In the genomic region with DNA sequence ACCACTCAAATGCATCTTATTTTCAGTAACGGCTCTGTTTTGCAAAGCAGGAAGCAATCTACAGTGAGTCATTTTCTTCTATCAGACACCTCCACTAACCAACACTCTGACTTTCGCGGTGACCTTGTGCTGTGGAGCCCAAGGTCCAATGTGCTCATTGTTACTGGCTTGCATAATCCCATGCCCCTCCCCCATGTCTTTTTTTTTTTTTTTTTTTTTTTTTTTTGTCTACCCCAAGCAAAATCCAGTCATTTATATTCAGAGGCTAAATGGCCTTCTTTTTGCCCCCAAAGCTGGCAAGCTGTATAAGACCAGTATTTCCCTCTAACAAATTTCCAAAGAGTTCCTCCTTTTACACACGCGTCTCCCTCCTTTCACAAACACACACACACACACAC, we compare ENCODE assay signal across 9 mouse cellular contexts.
DNase-seq lines count a peak whose midpoint lies in the region; ATAC-seq and TF ChIP-seq lines count a peak whose summit lies in the region.
"Had no signal": no experiment of that assay in that cellular context is flagged by ENCODE, and none has a peak within 500 bp of the region (broad histone marks: within the 10 kb centered on the region; RNA-seq: fewer than 3 reads in every experiment).

No protein-coding gene starts in this region.

- TF ChIP-seq POLR2A in kidney, adult 2 months (IDR thresholded peaks at IDR 0.05; ENCODE audit: low read depth, low read length), result no peak

- no peaks in the 10 kb centered on the region for H3K36me3 ChIP-seq in kidney, adult 2 months (ENCODE audit: control insufficient read depth, insufficient read depth, low read length)
- no peaks in the 10 kb centered on the region for H3K36me3 ChIP-seq in intestine, embryonic 14.5 days (ENCODE audit: control insufficient read depth, insufficient read depth, low read length)
- no peaks in the 10 kb centered on the region for H3K36me3 ChIP-seq in neural tube, embryonic 12.5 days
- H3K36me3 ChIP-seq: lung, embryonic 15.5 days had no signal

- H3K4me2 ChIP-seq in intestine, embryonic 14.5 days (ENCODE audit: low read length), result peak overlapping the region; percentile 21
- peak overlapping the region; percentile 51 for H3K4me2 ChIP-seq in neural tube, embryonic 12.5 days (replicated peaks)
- H3K4me2 ChIP-seq: lung, embryonic 15.5 days had no signal

- H3K9me3 ChIP-seq in intestine, embryonic 14.5 days (ENCODE audit: control insufficient read depth, low read length), result no peaks in the 10 kb centered on the region
- no peaks in the 10 kb centered on the region for H3K9me3 ChIP-seq in neural tube, embryonic 12.5 days
- H3K9me3 ChIP-seq: lung, embryonic 15.5 days had no signal

- no peaks in the 10 kb centered on the region for H3K27me3 ChIP-seq in kidney, adult 2 months (replicated peaks; ENCODE audit: control insufficient read depth, insufficient read depth, low read length)
- H3K27me3 ChIP-seq in intestine, embryonic 14.5 days (replicated peaks; ENCODE audit: control insufficient read depth, insufficient read depth, low read length), result no peaks in the 10 kb centered on the region
- no peaks in the 10 kb centered on the region for H3K27me3 ChIP-seq in neural tube, embryonic 12.5 days (replicated peaks)
- H3K27me3 ChIP-seq: lung, embryonic 15.5 days had no signal

- H3K27ac ChIP-seq in kidney, adult 2 months (ENCODE audit: insufficient read depth, low read depth, low read length), result no peak overlapping the region
- no peak overlapping the region for H3K27ac ChIP-seq in intestine, embryonic 14.5 days (ENCODE audit: low read depth)
- H3K27ac ChIP-seq in neural tube, embryonic 12.5 days, result peak overlapping the region; percentile 75
- H3K27ac ChIP-seq: lung, embryonic 15.5 days had no signal

- TF ChIP-seq CTCF in kidney, adult 2 months (conservative IDR thresholded peaks at IDR 0.05; ENCODE audit: insufficient read depth, insufficient read length, low read depth, low read length), result no peak

- H3K4me1 ChIP-seq in kidney, adult 2 months (ENCODE audit: control insufficient read depth, insufficient read depth, low read length), result no peaks in the 10 kb centered on the region
- peaks cover 11% of the 10 kb centered on the region for H3K4me1 ChIP-seq in intestine, embryonic 14.5 days (replicated peaks; ENCODE audit: control insufficient read depth, insufficient read depth, low read length)
- H3K4me1 ChIP-seq in neural tube, embryonic 12.5 days, result peaks cover 28% of the 10 kb centered on the region

- peak; percentile 72 for ATAC-seq in intestine, embryonic 14.5 days (replicated peaks; ENCODE audit: low FRiP score, low TSS enrichment, low read depth)
- ATAC-seq in neural tube, embryonic 12.5 days (ENCODE audit: low FRiP score, low read depth), result peak; percentile 55

- peak; percentile 52 for DNase-seq in kidney, adult 2 months
- DNase-seq in kidney, adult 11 months, result no peak
- peak; percentile 64 for DNase-seq in embryo, embryonic 10.5 days (ENCODE audit: low spot score)
- DNase-seq in intestine, embryonic 14.5 days (ENCODE audit: low spot score), result no peak
- no peak for DNase-seq in urinary bladder, adult 2 months (ENCODE audit: low spot score)
- DNase-seq in cerebellum, postnatal 14 days, result no peak
- DNase-seq in thymus, postnatal 0 days (ENCODE audit: low spot score), result no peak

- no peak overlapping the region for H3K9ac ChIP-seq in intestine, embryonic 14.5 days (ENCODE audit: low read length)
- 0 out of 2 replicates have a peak overlapping the region, but pooled peaks have one; percentile 29 for H3K9ac ChIP-seq in neural tube, embryonic 12.5 days
- H3K9ac ChIP-seq: lung, embryonic 15.5 days had no signal

- 25% methylated on average over 5 of the region's 5 CpGs for WGBS in kidney, adult 2 months
- WGBS in intestine, embryonic 14.5 days, result 16% methylated on average over 5 of the region's 5 CpGs
- WGBS in neural tube, embryonic 12.5 days, result 25% methylated on average over 5 of the region's 5 CpGs

- H3K4me3 ChIP-seq in kidney, adult 2 months (ENCODE audit: insufficient read depth, low read depth, low read length), result 0 out of 2 replicates have a peak overlapping the region, but pooled peaks have one; percentile 14
- H3K4me3 ChIP-seq in intestine, embryonic 14.5 days (ENCODE audit: low read depth, low read length), result no peak overlapping the region
- H3K4me3 ChIP-seq in neural tube, embryonic 12.5 days, result peak overlapping the region; percentile 1; the same call in 1 of the 2 replicates
- H3K4me3 ChIP-seq: lung, embryonic 15.5 days had no signal

Comparison
In these comparisons a context has a peak if more than half of its experiments do, and no peak if none do; other contexts are left out.
1. DNase-seq: peak in kidney, adult 2 months (single experiment) and embryo, embryonic 10.5 days (single experiment); none in kidney, adult 11 months (single experiment), intestine, embryonic 14.5 days (single experiment), urinary bladder, adult 2 months (single experiment), cerebellum, postnatal 14 days (0 of 2) and thymus, postnatal 0 days (single experiment).